Mouse (Mus musculus): Measurements from ENCODE around the gene Ncoa1.
"Not testable (repeated sequence)": the region's sequence is repeated elsewhere in the genome, so short reads cannot be mapped to it uniquely, and the experiment has no call there.

The Ncoa1 gene

GRCm38 (mm10) chr12:4299300-4299699 lies 177.7 kb downstream of the Ncoa1 start:
- no peak for DNase-seq

GRCm38 (mm10) chr12:4298626-4299025 lies 178.4 kb downstream of the Ncoa1 start:
- no peak for DNase-seq

GRCm38 (mm10) chr12:4295881-4296280 lies 181.1 kb downstream of the Ncoa1 start:
- DNase-seq: no peak

- DNase-seq: no peak
Measured at GRCm38 (mm10) chr12:4295281-4295680, 181.7 kb downstream of the Ncoa1 start.

- DNase-seq: no peak
Measured at GRCm38 (mm10) chr12:4293813-4294212, 183.2 kb downstream of the Ncoa1 start.

- no peak for DNase-seq
Measured at GRCm38 (mm10) chr12:4285186-4285585, 191.8 kb downstream of the Ncoa1 start.

GRCm38 (mm10) chr12:4279878-4280277 lies 197.1 kb downstream of the Ncoa1 start:
- DNase-seq: peak; percentile 13

- no peak for DNase-seq
Measured at GRCm38 (mm10) chr12:4278978-4279755, 197.8 kb downstream of the Ncoa1 start.

GRCm38 (mm10) chr12:4271078-4271477 lies 205.9 kb downstream of the Ncoa1 start:
- DNase-seq: no peak

GRCm38 (mm10) chr12:4267765-4268164 lies 209.2 kb downstream of the Ncoa1 start:
- DNase-seq: no peak

- peak; percentile 65 for DNase-seq
Measured at GRCm38 (mm10) chr12:4252742-4253655, 224.0 kb downstream of the Ncoa1 start.

- DNase-seq: no peak
Measured at GRCm38 (mm10) chr12:4249786-4250185, 227.2 kb downstream of the Ncoa1 start.

GRCm38 (mm10) chr12:4245742-4246141 lies 231.2 kb downstream of the Ncoa1 start:
- DNase-seq: no peak

GRCm38 (mm10) chr12:4243805-4244204 lies 233.2 kb downstream of the Ncoa1 start:
- DNase-seq: no peak

GRCm38 (mm10) chr12:4240281-4240680 lies 236.7 kb downstream of the Ncoa1 start:
- DNase-seq: not testable (repeated sequence)

GRCm38 (mm10) chr12:4237481-4237880 lies 239.5 kb downstream of the Ncoa1 start:
- DNase-seq: no peak

- peak; percentile 93 for DNase-seq
Measured at GRCm38 (mm10) chr12:4233572-4234508, 243.1 kb downstream of the Ncoa1 start, which contains the start of the genes Ptrhd1 and Cenpo. Gene Ptrhd1 (plus strand): TSS chr12:4234027. Gene Cenpo (minus strand): TSS chr12:4234294.

GRCm38 (mm10) chr12:4232777-4233176 lies 244.2 kb downstream of the Ncoa1 start:
- DNase-seq: no peak

GRCm38 (mm10) chr12:4230156-4230555 lies 246.8 kb downstream of the Ncoa1 start:
- no peak for DNase-seq

GRCm38 (mm10) chr12:4212908-4213307 lies 264.1 kb downstream of the Ncoa1 start:
- no peak for DNase-seq

- DNase-seq: no peak
Measured at GRCm38 (mm10) chr12:4211174-4211573, 265.8 kb downstream of the Ncoa1 start.

- no peak for DNase-seq
Measured at GRCm38 (mm10) chr12:4209196-4209595, 267.8 kb downstream of the Ncoa1 start.
